Mouse (Mus musculus) stomach, postnatal 0 days (tissue): ENCODE data around the gene Mctp1. TPM values are rescaled to one million over a fixed set of nuclear protein-coding genes. Genes with fewer than 3 reads are reported as not detected.

Experiments
- ATAC-seq: fragments of 200-750 bp; cut with Nextera tagmentation; 2 replicates; pipeline ENCODE4 v1.8.0; 2017; ENCODE audit not compliant: low FRiP score, low TSS enrichment
- DNase-seq: peaks from one replicate; pipeline ENCODE4 v3.0.0-alpha.2; 2016; ENCODE audit warnings: low spot score
- H3K27ac ChIP-seq: fragments of 300-500 bp; sonication (generic); replicated peaks from 2 replicates; pipeline ENCODE4 v1.5.1; 2014; ENCODE audit warnings: mild to moderate bottlenecking, control low read depth
- H3K27me3 ChIP-seq: fragments of 300-500 bp; sonication (generic); 2 replicates; pipeline ENCODE4 v1.6.1; 2014; ENCODE audit warnings: low read length; ENCODE audit not compliant: control insufficient read depth, insufficient read depth
- H3K36me3 ChIP-seq: fragments of 300-500 bp; sonication (generic); 2 replicates; pipeline ENCODE4 v1.6.1; 2014; ENCODE audit warnings: low read length, mixed read lengths; ENCODE audit not compliant: control insufficient read depth, insufficient read depth
- H3K4me1 ChIP-seq: fragments of 300-500 bp; sonication (generic); replicated peaks from 2 replicates; pipeline ENCODE4 v1.6.1; 2014; ENCODE audit warnings: antibody characterized with exemption; ENCODE audit not compliant: control insufficient read depth, insufficient read depth
- H3K4me2 ChIP-seq: fragments of 300-500 bp; sonication (generic); replicated peaks from 2 replicates; pipeline ENCODE4 v1.6.1; 2014; ENCODE audit warnings: low read depth, mild to moderate bottlenecking, control low read depth, moderate library complexity
- H3K4me3 ChIP-seq: fragments of 300-500 bp; sonication (generic); 2 replicates; pipeline ENCODE4 v1.5.1; 2014; ENCODE audit warnings: low read depth, low read length, control low read depth
- H3K9ac ChIP-seq: fragments of 300-500 bp; sonication (generic); 2 replicates; pipeline ENCODE4 v1.6.1; 2014; ENCODE audit warnings: mild to moderate bottlenecking, low read length, control low read depth, mixed read lengths
- H3K9me3 ChIP-seq: fragments of 300-500 bp; sonication (generic); 2 replicates; pipeline ENCODE4 v1.6.1; 2016; ENCODE audit warnings: low read length; ENCODE audit not compliant: control insufficient read depth
- CTCF ChIP-seq: IDR thresholded peaks from 2 replicates; pipeline ENCODE4 v1.5.1; 2016; ENCODE audit warnings: antibody characterized with exemption, low read depth, mild to moderate bottlenecking, moderate library complexity
- EP300 ChIP-seq: optimal IDR thresholded peaks from 2 replicates; pipeline ENCODE3; 2016; ENCODE audit warnings: antibody characterized with exemption
- WGBS: fragments of 180-500 bp; shearing (Covaris S2); extraction: QIAGEN DNeasy Blood & Tissue Kit; methylation state at CpG from one replicate; pipeline ENCODE4 v1.1.7; 2014; 5-methylcytosine and 5-hydroxymethylcytosine counted together
- polyA plus RNA-seq: library from polyadenylated mRNA; unstranded; fragments of >200 nt; fragmentation: Nextera tagmentation; extraction: Ambion mirVana; gene quantifications from 2 replicates; pipeline ENCODE4 v1.2.1, GENCODE M21; 2015

Mctp1 gene
- polyA plus RNA-seq, 1 experiment from 2014 or later: 1.1 TPM

GRCm38 (mm10) chr13:76844629-76845255 lies 460.4 kb downstream of the Mctp1 start:
- peak; percentile 90 for TF ChIP-seq CTCF
- TF ChIP-seq EP300: no peak
- Histone ChIP-seq H3K4me1 (no peaks in the 10 kb centered on the region), H3K36me3 (no peaks in the 10 kb centered on the region), H3K27me3 (no peaks in the 10 kb centered on the region), H3K4me3 (no peak overlapping the region), H3K9ac (no peak overlapping the region), H3K27ac (no peak overlapping the region), H3K4me2 (no peak overlapping the region), H3K9me3 (no peaks in the 10 kb centered on the region)
- ATAC-seq (no peak), DNase-seq (peak; percentile 73)
- WGBS: 51% methylated on average over 8 of the region's 8 CpGs

GRCm38 (mm10) chr13:76850412-76851054 lies 466.2 kb downstream of the Mctp1 start:
- no peaks in the 10 kb centered on the region for H3K4me1 ChIP-seq
- no peak overlapping the region for H3K4me2 ChIP-seq
- no peak for ATAC-seq
- H3K27ac ChIP-seq: no peak overlapping the region
- no peak overlapping the region for H3K9ac ChIP-seq
- WGBS: 53% methylated on average over 7 of the region's 7 CpGs
- no peaks in the 10 kb centered on the region for H3K9me3 ChIP-seq
- DNase-seq: no peak
- TF ChIP-seq EP300 (no peak), CTCF (no peak)
- no peaks in the 10 kb centered on the region for H3K27me3 ChIP-seq
- H3K4me3 ChIP-seq: no peak overlapping the region
- no peaks in the 10 kb centered on the region for H3K36me3 ChIP-seq

GRCm38 (mm10) chr13:76854306-76854705 lies 470.0 kb downstream of the Mctp1 start:
- H3K27me3 ChIP-seq: no peaks in the 10 kb centered on the region
- no peaks in the 10 kb centered on the region for H3K9me3 ChIP-seq
- TF ChIP-seq EP300 (no peak), CTCF (no peak)
- no peak overlapping the region for H3K27ac ChIP-seq
- H3K4me1 ChIP-seq: no peaks in the 10 kb centered on the region
- 42% methylated on average over 1 of the region's 1 CpGs for WGBS
- H3K4me2 ChIP-seq: no peak overlapping the region
- H3K4me3 ChIP-seq: no peak overlapping the region
- no peak overlapping the region for H3K9ac ChIP-seq
- H3K36me3 ChIP-seq: no peaks in the 10 kb centered on the region
- no peak for ATAC-seq
- DNase-seq: no peak

GRCm38 (mm10) chr13:76855021-76855420 lies 470.7 kb downstream of the Mctp1 start:
- no peak overlapping the region for H3K4me3 ChIP-seq
- no peaks in the 10 kb centered on the region for H3K9me3 ChIP-seq
- no peaks in the 10 kb centered on the region for H3K4me1 ChIP-seq
- TF ChIP-seq CTCF (no peak), EP300 (no peak)
- H3K27me3 ChIP-seq: no peaks in the 10 kb centered on the region
- H3K4me2 ChIP-seq: no peak overlapping the region
- no peaks in the 10 kb centered on the region for H3K36me3 ChIP-seq
- 85% methylated on average over 3 of the region's 3 CpGs for WGBS
- no peak for ATAC-seq
- H3K27ac ChIP-seq: no peak overlapping the region
- H3K9ac ChIP-seq: no peak overlapping the region
- DNase-seq: no peak

GRCm38 (mm10) chr13:76857024-76857423 lies 472.7 kb downstream of the Mctp1 start:
- no peak overlapping the region for H3K27ac ChIP-seq
- no peaks in the 10 kb centered on the region for H3K27me3 ChIP-seq
- H3K4me2 ChIP-seq: no peak overlapping the region
- TF ChIP-seq EP300: no peak
- H3K4me3 ChIP-seq: no peak overlapping the region
- 57% methylated on average over 5 of the region's 5 CpGs for WGBS
- no peak overlapping the region for H3K9ac ChIP-seq
- DNase-seq (no peak), ATAC-seq (no peak)
- H3K9me3 ChIP-seq: no peaks in the 10 kb centered on the region
- H3K4me1 ChIP-seq: no peaks in the 10 kb centered on the region
- no peaks in the 10 kb centered on the region for H3K36me3 ChIP-seq

GRCm38 (mm10) chr13:76858078-76858482 lies 473.7 kb downstream of the Mctp1 start:
- 41% methylated on average over 2 of the region's 2 CpGs for WGBS
- DNase-seq: no peak
- no peaks in the 10 kb centered on the region for H3K27me3 ChIP-seq
- TF ChIP-seq CTCF: no peak
- no peak for TF ChIP-seq EP300
- H3K27ac ChIP-seq: no peak overlapping the region
- no peaks in the 10 kb centered on the region for H3K9me3 ChIP-seq
- no peaks in the 10 kb centered on the region for H3K36me3 ChIP-seq
- no peak overlapping the region for H3K4me2 ChIP-seq
- H3K4me1 ChIP-seq: no peaks in the 10 kb centered on the region
- no peak for ATAC-seq
- no peak overlapping the region for H3K4me3 ChIP-seq
- H3K9ac ChIP-seq: no peak overlapping the region
